Mouse (Mus musculus) embryonic fibroblast, embryonic 13.5 days (primary cell): Measurements from ENCODE around the gene Ctnna2.

Experiments used
- CTCF ChIP-seq: IDR thresholded peaks from 2 replicates; pipeline ENCODE4 v1.5.1; 2011; ENCODE audit warnings: mild to moderate bottlenecking, control low read depth, low read length, moderate library complexity, borderline replicate concordance; ENCODE audit not compliant: insufficient read depth
- POLR2A ChIP-seq: IDR thresholded peaks from 2 replicates; pipeline ENCODE4 v1.6.1; 2011; ENCODE audit warnings: low read depth, mild to moderate bottlenecking, control low read depth, low read length, moderate library complexity

DNA sequence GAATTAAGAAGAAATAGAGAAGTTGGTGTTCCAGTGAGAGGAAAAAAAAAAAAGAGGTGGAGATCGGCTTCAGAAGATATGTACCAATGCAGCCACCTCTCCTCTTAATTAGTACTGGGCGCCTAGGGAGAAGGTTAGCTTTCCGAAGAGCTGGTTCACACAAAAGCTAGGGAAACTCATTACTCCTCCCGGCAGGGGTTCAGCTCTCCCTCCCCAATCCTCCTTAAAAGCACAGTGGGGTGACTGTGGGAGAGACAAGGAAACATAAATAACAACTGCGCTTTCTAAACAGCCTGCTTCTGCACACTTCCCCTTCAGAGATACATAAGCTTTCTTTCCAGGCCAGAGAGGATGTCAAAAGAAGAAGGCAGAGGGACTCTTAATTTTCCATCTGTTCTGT is 467.7 kb downstream of the Ctnna2 start:
- no peak for TF ChIP-seq CTCF
- no peak for TF ChIP-seq POLR2A
